31 mouse cellular contexts compared by ENCODE assay signal in the genomic region with DNA sequence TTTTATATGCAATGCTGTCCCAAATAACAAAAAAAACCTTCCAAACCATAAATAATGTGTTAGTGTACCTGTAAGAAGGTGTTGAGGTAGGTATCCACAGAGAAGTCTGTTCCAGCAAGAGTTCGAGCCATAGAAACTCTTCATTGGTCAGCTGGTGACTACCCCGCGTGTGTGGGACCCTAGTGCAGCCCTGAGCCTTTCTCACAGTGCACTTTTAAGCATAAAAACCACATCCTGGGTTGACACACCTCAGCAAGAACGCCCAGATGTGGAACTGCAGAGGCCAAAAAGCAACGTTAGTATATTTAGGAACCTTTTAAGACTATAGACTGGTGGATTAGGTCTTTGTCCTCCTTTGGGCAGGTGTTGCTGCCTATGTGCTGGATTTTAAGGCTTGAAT. TPM values are rescaled to one million over a fixed set of nuclear protein-coding genes. Genes with fewer than 3 reads are reported as not detected.
DNase-seq lines count a peak whose midpoint lies in the region; ATAC-seq and TF ChIP-seq lines count a peak whose summit lies in the region.
"Had no signal": no experiment of that assay in that cellular context is flagged by ENCODE, and none has a peak within 500 bp of the region (broad histone marks: within the 10 kb centered on the region; RNA-seq: fewer than 3 reads in every experiment).

No protein-coding gene starts in this region.

- no peak for DNase-seq in thymus, adult 2 months
- no peak for DNase-seq in thymus, postnatal 36 days
- DNase-seq in thymus, postnatal 25 days, result peak; percentile 9
- DNase-seq in cerebellum, adult 9-11 months, result no peak
- DNase-seq in adrenal gland, adult (ENCODE audit: inconsistent age in 2 of 2, low spot score in 1 of 2), result no peak
- no peak for DNase-seq in embryo, embryonic 11 days
- DNase-seq: cerebellum, adult 2 months; cerebellum, postnatal 36 days; heart, adult 2 months; heart, postnatal 10 days; kidney, adult 8-10 months; kidney, postnatal 4 days; layer of hippocampus, postnatal 36 days; left cerebral cortex, postnatal 4 days; liver, postnatal 0 days; right cerebral cortex, postnatal 25 days; spleen, adult 18-20 months had no signal

- peaks cover 10% of the 10 kb centered on the region for H3K4me1 ChIP-seq in thymus, adult 2 months (replicated peaks; ENCODE audit: control insufficient read depth, insufficient read depth, low read length)
- H3K4me1 ChIP-seq: embryonic facial prominence, embryonic 12.5 days had no signal

- 5% methylated on average over 5 of the region's 5 CpGs for WGBS in thymus, adult 2 months

- no peak for TF ChIP-seq CTCF in thymus, adult 2 months (IDR thresholded peaks at IDR 0.05; ENCODE audit: borderline replicate concordance, control insufficient read depth, extremely low read depth, insufficient read depth, low read length, poor library complexity)

- H3K27me3 ChIP-seq in thymus, adult 2 months (ENCODE audit: control insufficient read depth, insufficient read depth, low read length), result no peaks in the 10 kb centered on the region
- H3K27me3 ChIP-seq: embryonic facial prominence, embryonic 12.5 days; forebrain, embryonic 15.5 days; heart, embryonic 13.5 days; midbrain, embryonic 15.5 days had no signal

- peak; percentile 88 for ATAC-seq in CD4-positive, CD25-positive, alpha-beta regulatory T cell, adult 4 months
- peak; percentile 87 for ATAC-seq in inflammation-experienced regulatory T-cells, adult 6 months
- ATAC-seq: forebrain, embryonic 15.5 days; liver, embryonic 12.5 days; liver, postnatal 0 days; lung, postnatal 0 days; midbrain, embryonic 15.5 days had no signal

- TF ChIP-seq POLR2A in thymus, adult 2 months (IDR thresholded peaks at IDR 0.05; ENCODE audit: control insufficient read depth, extremely low read depth, insufficient read depth, low read length, poor library complexity), result no peak

- H3K4me3 ChIP-seq in thymus, adult 2 months (ENCODE audit: control insufficient read depth, insufficient read depth, low read length), result no peak overlapping the region
- H3K4me3 ChIP-seq: embryonic facial prominence, embryonic 12.5 days; forebrain, embryonic 10.5 days; forebrain, embryonic 15.5 days; heart, adult 2 months; heart, embryonic 13.5 days; liver, embryonic 12.5 days; midbrain, embryonic 10.5 days; midbrain, embryonic 15.5 days had no signal

- peaks cover 30% of the 10 kb centered on the region for H3K36me3 ChIP-seq in thymus, adult 2 months (ENCODE audit: control insufficient read depth, insufficient read depth, low read length)

- H3K27ac ChIP-seq in thymus, adult 2 months (ENCODE audit: control insufficient read depth, insufficient read depth, low read length), result peak overlapping the region; percentile 80
- H3K27ac ChIP-seq: embryonic facial prominence, embryonic 12.5 days; forebrain, embryonic 10.5 days; forebrain, embryonic 15.5 days; heart, adult 2 months; heart, embryonic 13.5 days; hindbrain, embryonic 14.5 days; kidney, postnatal 0 days; liver, embryonic 12.5 days; macrophage; midbrain, embryonic 10.5 days; midbrain, embryonic 15.5 days had no signal

RNA-seq across cellular contexts. Expression of a gene that starts 6.7 kb away (rescaled TPM):
- 8.2 and 9.9 TPM in 2 replicates for polyA plus RNA-seq in thymus, adult 2 months (2012; rRNA removed)
- 1 to 10 TPM in 1 of 2 experiments, not detected in 1; 1.4 TPM for polyA plus RNA-seq in CD4-positive, CD25-positive, alpha-beta regulatory T cell, adult 4 months (2017; shearing (Covaris generic))
- polyA plus RNA-seq in inflammation-experienced regulatory T-cells, adult 6 months (2017; shearing (Covaris generic)), result under 1 TPM in 1 of 3 experiments, not detected in 2; 0.58 TPM
- polyA plus RNA-seq: G1E had no signal

RNA-seq across cellular contexts. Expression of a gene that starts 13.0 kb away (rescaled TPM):
- polyA plus RNA-seq in thymus, adult 2 months (2012; rRNA removed), result 11.1 and 11.6 TPM in 2 replicates
- polyA plus RNA-seq in CD4-positive, CD25-positive, alpha-beta regulatory T cell, adult 4 months (2017; shearing (Covaris generic)), result 100 to 1,000 TPM; 108 to 120 TPM
- polyA plus RNA-seq in inflammation-experienced regulatory T-cells, adult 6 months (2017; shearing (Covaris generic)), result 100 to 1,000 TPM; 101 to 118 (median 101) TPM

RNA-seq across cellular contexts. Expression of a gene that starts 41.8 kb away (rescaled TPM):
- polyA plus RNA-seq in thymus, adult 2 months (2012; rRNA removed), result 32.5 and 53.3 TPM in 2 replicates
- polyA plus RNA-seq in CD4-positive, CD25-positive, alpha-beta regulatory T cell, adult 4 months (2017; shearing (Covaris generic)), result 10 to 100 TPM in 1 of 2 experiments, 1 to 10 TPM in 1; 7.8 to 11.4 TPM
- 10 to 100 TPM in 1 of 3 experiments, 1 to 10 TPM in 2; 5.8 to 10.5 (median 9.3) TPM for polyA plus RNA-seq in inflammation-experienced regulatory T-cells, adult 6 months (2017; shearing (Covaris generic))
